Mouse (Mus musculus) ES-Bruce4 (cell line): ENCODE measurements around the gene Ccdc151.

Experiments used
- CTCF ChIP-seq: IDR thresholded peaks from one replicate; pipeline ENCODE4 v1.8.1; 2011; ENCODE audit warnings: low read depth, low read length
- POLR2A ChIP-seq: IDR thresholded peaks from one replicate; pipeline ENCODE4 v1.8.1; 2011; ENCODE audit warnings: low read length; ENCODE audit not compliant: insufficient read depth

GRCm38 (mm10) chr9:21996178-21996867 is 6.1 kb downstream of the Ccdc151 start:
- TF ChIP-seq POLR2A (no peak), CTCF (no peak)
